Mouse (Mus musculus) hindbrain, embryonic 14.5 days (tissue): ENCODE data around the gene Serpinf2. TPM values are rescaled to one million over a fixed set of nuclear protein-coding genes. Genes with fewer than 3 reads are reported as not detected.
"Not testable (repeated sequence)": the region's sequence is repeated elsewhere in the genome, so short reads cannot be mapped to it uniquely, and the experiment has no call there.

ENCODE experiments used
- ATAC-seq: fragments of 200-750 bp; cut with Nextera tagmentation; 2 replicates; pipeline ENCODE4 v1.8.0; 2017; ENCODE audit warnings: moderate number of reproducible peaks, mild to moderate bottlenecking, moderate TSS enrichment, moderate library complexity; ENCODE audit not compliant: low FRiP score
- DNase-seq: peaks from one replicate; pipeline ENCODE4 v3.0.0-alpha.2; 2015; ENCODE audit warnings: low spot score
- H3K27ac ChIP-seq: fragments of 300-500 bp; sonication (generic); 2 replicates; pipeline ENCODE4 v1.5.1; 2014; ENCODE audit warnings: mild to moderate bottlenecking, moderate library complexity
- H3K27me3 ChIP-seq: fragments of 300-500 bp; sonication (generic); 2 replicates; pipeline ENCODE4 v1.6.1; 2014; ENCODE audit warnings: mild to moderate bottlenecking, low read length, mixed read lengths; ENCODE audit not compliant: control insufficient read depth, insufficient read depth
- H3K36me3 ChIP-seq: fragments of 300-500 bp; sonication (generic); replicated peaks from 2 replicates; pipeline ENCODE4 v1.6.1; 2014; ENCODE audit not compliant: control insufficient read depth, insufficient read depth
- H3K4me1 ChIP-seq: fragments of 300-500 bp; sonication (generic); replicated peaks from 2 replicates; pipeline ENCODE4 v1.6.1; 2014; ENCODE audit warnings: antibody characterized with exemption, low read length, mixed read lengths; ENCODE audit not compliant: control insufficient read depth, insufficient read depth
- H3K4me2 ChIP-seq: fragments of 300-500 bp; sonication (generic); replicated peaks from 2 replicates; pipeline ENCODE4 v1.6.1; 2014; ENCODE audit warnings: mild to moderate bottlenecking, moderate library complexity
- H3K4me3 ChIP-seq: fragments of 300-500 bp; sonication (generic); replicated peaks from 2 replicates; pipeline ENCODE4 v1.5.1; 2014; ENCODE audit warnings: mild to moderate bottlenecking, low read length
- H3K9ac ChIP-seq: fragments of 300-500 bp; sonication (generic); 2 replicates; pipeline ENCODE4 v1.6.1; 2014
- H3K9me3 ChIP-seq: fragments of 300-500 bp; sonication (generic); 2 replicates; pipeline ENCODE4 v1.6.1; 2016; ENCODE audit warnings: low read length; ENCODE audit not compliant: control insufficient read depth
- WGBS: fragments of 180-500 bp; shearing (Covaris S2); extraction: QIAGEN DNeasy Blood & Tissue Kit; methylation state at CpG from one replicate; pipeline ENCODE4 v1.1.7; 2014; 5-methylcytosine and 5-hydroxymethylcytosine counted together
- microRNA counts: library from miRNA; unstranded; fragments of <30 nt; microRNA quantifications from one replicate; lab custom pipeline; 2016
- microRNA-seq: library from miRNA; unstranded; fragments of <30 nt; microRNA quantifications from one replicate; pipeline ENCODE4, GENCODE M21; 2016
- polyA plus RNA-seq: library from polyadenylated mRNA; unstranded; fragments of >200 nt; fragmentation: Nextera tagmentation; extraction: Ambion mirVana; gene quantifications from 2 replicates; pipeline ENCODE4 v1.2.1, GENCODE M21; 2014

Gene Serpinf2
- polyA plus RNA-seq, 1 experiment from 2014 or later = not detected

GRCm38 (mm10) chr11:75395611-75396010 is 43.8 kb downstream of the Serpinf2 start:
- H3K36me3 ChIP-seq = no peaks in the 10 kb centered on the region; the same call in 1 of the 2 replicates
- DNase-seq (no peak), ATAC-seq (no peak)
- H3K9me3 ChIP-seq = no peaks in the 10 kb centered on the region
- 93% methylated on average over 1 of the region's 1 CpGs for WGBS
- no peak overlapping the region for H3K4me2 ChIP-seq
- H3K4me1 ChIP-seq = no peaks in the 10 kb centered on the region
- no peak overlapping the region for H3K4me3 ChIP-seq
- no peaks in the 10 kb centered on the region for H3K27me3 ChIP-seq
- H3K27ac ChIP-seq = no peak overlapping the region
- H3K9ac ChIP-seq = no peak overlapping the region

- not testable (repeated sequence) for H3K27me3 ChIP-seq, DNase-seq, H3K4me2 ChIP-seq, H3K27ac ChIP-seq, H3K36me3 ChIP-seq, ATAC-seq, H3K9me3 ChIP-seq, H3K9ac ChIP-seq, H3K4me1 ChIP-seq, H3K4me3 ChIP-seq
- WGBS = 62% methylated on average over 3 of the region's 3 CpGs
Measured at GRCm38 (mm10) chr11:75383529-75383928, 55.9 kb downstream of the Serpinf2 start.

MicroRNAs within 50 kb of the gene (microRNA counts, 519-probe panel; counts per million panel counts)
- microRNA mmu-miR-22 (lab: Ali Mortazavi, UCI) = 5,961 counts per million, percentile 79 among the panel's probes with 10 or more counts

Small RNA genes lying within 50 kb of the gene (microRNA-seq; reads per million reads assigned to microRNA genes)
- 7,751 reads per million, percentile 95 among the genes with 10 or more reads in this experiment for gene Mir22

Other genes with a start within 250 kb of the Serpinf2 start
- gene Dph1, start 248.3 kb downstream of the Serpinf2 start, polyA plus RNA-seq = 13.6 and 14.4 TPM in 2 replicates
- gene Rtn4rl1, start 245.8 kb downstream of the Serpinf2 start, polyA plus RNA-seq = 8.5 and 10.3 TPM in 2 replicates
- gene Rpa1, start 91.3 kb downstream of the Serpinf2 start, polyA plus RNA-seq = 48.0 and 51.1 TPM in 2 replicates
- gene Smyd4, start 91.2 kb downstream of the Serpinf2 start, polyA plus RNA-seq = 12.0 and 13.2 TPM in 2 replicates
- gene Serpinf1, start 16.9 kb downstream of the Serpinf2 start, polyA plus RNA-seq = 49.9 and 66.1 TPM in 2 replicates
- 6.5 and 7.9 TPM in 2 replicates for gene Wdr81, start 15.1 kb upstream of the Serpinf2 start, polyA plus RNA-seq
- gene Tlcd2, start 22.1 kb upstream of the Serpinf2 start, polyA plus RNA-seq = 1.6 and 4.5 TPM in 2 replicates
- gene Prpf8, start 47.2 kb upstream of the Serpinf2 start, polyA plus RNA-seq = 74.5 and 83.2 TPM in 2 replicates
- gene Rilp, start 70.5 kb upstream of the Serpinf2 start, polyA plus RNA-seq = 2.8 and 3.1 TPM in 2 replicates
- 3.5 and 4.2 TPM in 2 replicates for gene Scarf1, start 73.9 kb upstream of the Serpinf2 start, polyA plus RNA-seq
- 13.8 and 15.2 TPM in 2 replicates for gene Slc43a2, start 92.1 kb upstream of the Serpinf2 start, polyA plus RNA-seq
- 136 and 159 TPM in 2 replicates for gene Pitpna, start 148.5 kb upstream of the Serpinf2 start, polyA plus RNA-seq
- gene Inpp5k, start 191.4 kb upstream of the Serpinf2 start, polyA plus RNA-seq = 42.3 and 44.9 TPM in 2 replicates
- 8.7 and 10.4 TPM in 2 replicates for gene Myo1c, start 210.9 kb upstream of the Serpinf2 start, polyA plus RNA-seq
- 102 and 115 TPM in 2 replicates for gene Crk, start 239.7 kb upstream of the Serpinf2 start, polyA plus RNA-seq